Mouse (Mus musculus) MEL (cell line): ENCODE results near the gene Olfr1477. TPM values are rescaled to one million over a fixed set of nuclear protein-coding genes. Genes with fewer than 3 reads are reported as not detected.

ENCODE experiments used
- DNase-seq: peaks from one replicate; pipeline ENCODE4 v3.0.0; 2011; ENCODE audit warnings: low read depth, low spot score
- H3K27ac ChIP-seq: 2 replicates; pipeline ENCODE4 v1.5.1; 2012; ENCODE audit warnings: low read depth, mild to moderate bottlenecking, control low read depth, low read length, moderate library complexity; ENCODE audit not compliant: control insufficient read depth
- H3K27me3 ChIP-seq, 2 experiments: fragments of 150-350 bp in 1 of 2; sonication (generic) in 1 of 2; 2 replicates each; pipeline ENCODE4 v1.6.1; 2012; ENCODE audit warnings: low read length in 2 of 2, mild to moderate bottlenecking in 2 of 2, improper control_type of control experiment in 1 of 2, moderate library complexity in 1 of 2; ENCODE audit not compliant: insufficient read depth in 2 of 2, control insufficient read depth in 1 of 2
- H3K36me3 ChIP-seq, 2 experiments: 2 replicates each; pipeline ENCODE4 v1.6.1; 2012 to 2014; ENCODE audit warnings: low read length in 2 of 2, improper control_type of control experiment in 1 of 2, inconsistent platforms in 1 of 2, mild to moderate bottlenecking in 1 of 2; ENCODE audit not compliant: insufficient read depth in 2 of 2, control insufficient read depth in 1 of 2
- H3K4me1 ChIP-seq, 2 experiments: fragments of 150-350 bp in 1 of 2; sonication (generic) in 1 of 2; 2 replicates each; pipeline ENCODE4 v1.6.1; 2012; ENCODE audit warnings: low read length in 2 of 2, improper control_type of control experiment in 1 of 2, mild to moderate bottlenecking in 1 of 2; ENCODE audit not compliant: insufficient read depth in 2 of 2, control insufficient read depth in 1 of 2
- H3K4me3 ChIP-seq, 2 experiments: fragments of 150-350 bp in 1 of 2; sonication (generic) in 1 of 2; 2 replicates each; pipeline ENCODE4 v1.5.1; 2012; ENCODE audit warnings: low read depth in 2 of 2, low read length in 2 of 2, mild to moderate bottlenecking in 2 of 2, moderate library complexity in 2 of 2, control low read depth in 1 of 2, improper control_type of control experiment in 1 of 2; ENCODE audit not compliant: control insufficient read depth in 1 of 2, insufficient read depth in 1 of 2
- H3K79me2 ChIP-seq: 2 replicates; pipeline ENCODE4 v1.6.1; 2012; ENCODE audit warnings: mild to moderate bottlenecking, low read length, moderate library complexity; ENCODE audit not compliant: control insufficient read depth, poor library complexity, insufficient read depth
- H3K9ac ChIP-seq: 2 replicates; pipeline ENCODE4 v1.6.1; 2012; ENCODE audit warnings: low read depth, mild to moderate bottlenecking, control low read depth, low read length, moderate library complexity; ENCODE audit not compliant: control insufficient read depth, poor library complexity, severe bottlenecking
- H3K9me3 ChIP-seq: fragments of 150-350 bp; sonication (generic); replicated peaks from 2 replicates; pipeline ENCODE4 v1.6.1; 2012; ENCODE audit warnings: mild to moderate bottlenecking, low read length, improper control_type of control experiment, moderate library complexity; ENCODE audit not compliant: insufficient read depth
- E2F4 ChIP-seq: IDR thresholded peaks from 2 replicates; pipeline ENCODE4 v1.6.1; 2011; ENCODE audit warnings: low read depth, low read length, improper control_type of control experiment, borderline replicate concordance
- ELF1 ChIP-seq: IDR thresholded peaks from 2 replicates; pipeline ENCODE4 v1.6.1; 2014; ENCODE audit warnings: low read depth, mild to moderate bottlenecking, inconsistent platforms, low read length, improper control_type of control experiment, moderate library complexity
- EP300 ChIP-seq, 2 experiments: IDR thresholded peaks; 2 replicates each; pipeline ENCODE4 v1.6.1; 2011; ENCODE audit warnings: improper control_type of control experiment in 2 of 2, low read length in 2 of 2, low read depth in 1 of 2, mild to moderate bottlenecking in 1 of 2
- ETS1 ChIP-seq: IDR thresholded peaks from 2 replicates; pipeline ENCODE4 v1.6.1; 2012; ENCODE audit warnings: low read depth, mild to moderate bottlenecking, inconsistent platforms, low read length, improper control_type of control experiment, moderate library complexity
- GATA1 ChIP-seq: IDR thresholded peaks from 2 replicates; pipeline ENCODE4 v1.6.1; 2011; ENCODE audit warnings: low read depth, low read length, improper control_type of control experiment
- HCFC1 ChIP-seq: IDR thresholded peaks from 2 replicates; pipeline ENCODE4 v1.6.1; 2012; ENCODE audit warnings: low read depth, mild to moderate bottlenecking, inconsistent platforms, low read length, improper control_type of control experiment, moderate library complexity
- MAX ChIP-seq: IDR thresholded peaks from 2 replicates; pipeline ENCODE4 v1.6.1; 2011; ENCODE audit warnings: low read length, improper control_type of control experiment
- MEF2A ChIP-seq: IDR thresholded peaks from 2 replicates; pipeline ENCODE4 v1.6.1; 2014; ENCODE audit warnings: low read depth, mild to moderate bottlenecking, inconsistent platforms, low read length, improper control_type of control experiment; ENCODE audit not compliant: poor library complexity, insufficient replicate concordance, severe bottlenecking; ENCODE audit errors: extremely low read depth
- MYC ChIP-seq: IDR thresholded peaks from 2 replicates; pipeline ENCODE4 v1.6.1; 2011; ENCODE audit warnings: low read depth, mild to moderate bottlenecking, low read length, improper control_type of control experiment, moderate library complexity
- NELFE ChIP-seq: IDR thresholded peaks from 2 replicates; pipeline ENCODE4 v1.6.1; 2011; ENCODE audit warnings: low read depth, low read length, improper control_type of control experiment
- RAD21 ChIP-seq: IDR thresholded peaks from 2 replicates; pipeline ENCODE4 v1.6.1; 2011; ENCODE audit warnings: mild to moderate bottlenecking, low read depth, low read length, improper control_type of control experiment
- SIN3A ChIP-seq: IDR thresholded peaks from 2 replicates; pipeline ENCODE4 v1.6.1; 2012; ENCODE audit warnings: low read length, improper control_type of control experiment, inconsistent platforms
- SMC3 ChIP-seq: IDR thresholded peaks from 2 replicates; pipeline ENCODE4 v1.6.1; 2011; ENCODE audit warnings: low read depth, low read length, improper control_type of control experiment
- TBP ChIP-seq: IDR thresholded peaks from 2 replicates; pipeline ENCODE4 v1.8.0; 2011; ENCODE audit warnings: low read depth, low read length, improper control_type of control experiment
- UBTF ChIP-seq: IDR thresholded peaks from 2 replicates; pipeline ENCODE4 v1.6.1; 2012; ENCODE audit warnings: low read depth, mild to moderate bottlenecking, inconsistent platforms, low read length, improper control_type of control experiment, moderate library complexity, borderline replicate concordance; ENCODE audit not compliant: insufficient read depth
- ZC3H11A ChIP-seq: IDR thresholded peaks from 2 replicates; pipeline ENCODE4 v1.6.1; 2012; ENCODE audit warnings: low read depth, mild to moderate bottlenecking, inconsistent platforms, low read length, improper control_type of control experiment
- ZKSCAN1 ChIP-seq: IDR thresholded peaks from 2 replicates; pipeline ENCODE4 v1.6.1; 2012; ENCODE audit warnings: low read depth, mild to moderate bottlenecking, inconsistent platforms, low read length, improper control_type of control experiment, moderate library complexity
- ZNF384 ChIP-seq: IDR thresholded peaks from 2 replicates; pipeline ENCODE4 v1.6.1; 2012; ENCODE audit warnings: low read depth, mild to moderate bottlenecking, inconsistent platforms, low read length, improper control_type of control experiment
- polyA plus RNA-seq, 2 experiments: library from polyadenylated mRNA; stranded (reverse) in 1 of 2; unstranded in 1 of 2; fragments of >175 nt in 1 of 2; fragments of >200 nt in 1 of 2; gene quantifications; 2 replicates each; pipeline versions ENCODE4 v1.2.1 to v1.2.4; 2012; ENCODE audit warnings: low replicate concordance in 2 of 2, low read depth in 1 of 2; ENCODE audit not compliant: insufficient read length in 2 of 2, insufficient read depth in 1 of 2, missing spikeins in 1 of 2
- total RNA-seq: library from RNA; depleted of rRNA; stranded (reverse); fragments of 300-350 nt; gene quantifications from 2 replicates; pipeline ENCODE4 v1.2.3, GENCODE M21; 2012; rRNA removed

The Olfr1477 gene
- total and polyA plus RNA-seq, 3 experiments: not detected

DNA sequence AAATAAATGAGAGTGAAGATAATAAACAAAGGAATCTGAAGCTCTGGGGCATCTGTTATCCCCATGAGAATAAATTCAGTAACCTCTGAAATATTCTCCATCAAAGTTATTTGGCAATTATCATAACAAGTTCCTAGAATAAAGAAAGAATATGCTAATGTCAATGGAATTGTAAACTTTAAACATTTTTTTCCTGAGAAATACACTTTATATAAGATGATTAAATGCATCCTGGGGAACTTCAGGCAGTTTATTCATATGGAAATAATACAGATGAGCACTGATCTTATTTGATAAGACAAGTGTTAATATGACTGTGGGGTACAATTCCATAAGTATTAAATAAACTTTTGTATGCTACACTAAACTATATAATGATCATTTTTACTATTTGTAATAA, 20.2 kb upstream of the Olfr1477 start, which contains the start of gene Olfr1475:
TSS of gene Olfr1475 (minus strand) at position 101 of the 400 bp plus-strand sequence.
- Histone ChIP-seq H3K36me3 (no peaks in the 10 kb centered on the region), H3K9ac (no peak within 1 kb of the TSS), H3K4me1 (no peaks in the 10 kb centered on the region), H3K27ac (no peak within 1 kb of the TSS), H3K4me3 (no peak within 1 kb of the TSS), H3K79me2 (no peaks in the 10 kb centered on the region), H3K9me3 (no peaks in the 10 kb centered on the region), H3K27me3 (no peaks in the 10 kb centered on the region)
- no peak for DNase-seq
- no peak for TF ChIP-seq RAD21
- no peak for TF ChIP-seq ETS1
- TF ChIP-seq EP300 (IDR thresholded peaks at IDR 0.05; ENCODE audit: low read depth in 1 of 2, low read length in 2 of 2): no peak
- TF ChIP-seq GATA1: no peak
- TF ChIP-seq MAX: no peak
- TF ChIP-seq E2F4: no peak
- no peak for TF ChIP-seq SMC3
- no peak for TF ChIP-seq ZC3H11A
- TF ChIP-seq MEF2A: no peak
- no peak for TF ChIP-seq SIN3A
- TF ChIP-seq ELF1: no peak
- no peak for TF ChIP-seq NELFE
- no peak for TF ChIP-seq MYC
- no peak for TF ChIP-seq TBP

- Histone ChIP-seq H3K27me3 (no peaks in the 10 kb centered on the region), H3K79me2 (no peaks in the 10 kb centered on the region), H3K4me3 (no peak within 1 kb of the TSS), H3K9me3 (no peaks in the 10 kb centered on the region), H3K27ac (no peak within 1 kb of the TSS), H3K9ac (no peak within 1 kb of the TSS), H3K4me1 (no peaks in the 10 kb centered on the region)
- DNase-seq: no peak
- TF ChIP-seq ZKSCAN1: no peak
- no peak for TF ChIP-seq HCFC1
- TF ChIP-seq UBTF: no peak
- TF ChIP-seq ZNF384: no peak
- TF ChIP-seq ETS1: no peak
- TF ChIP-seq, all 39 proteins: peak for 0
- H3K36me3 ChIP-seq: no peaks in the 10 kb centered on the region
Measured at GRCm38 (mm10) chr19:13527613-13528012, 27.3 kb downstream of the Olfr1477 start, which contains the start of gene Olfr1480. Gene Olfr1480, plus strand, starts transcription at chr19:13527913.

Other genes starting within 250 kb of the Olfr1477 start
- gene Olfr1465, start 185.0 kb upstream of the Olfr1477 start, total RNA-seq: not detected in 2 replicates
- not detected for gene Olfr1465, start 185.0 kb upstream of the Olfr1477 start, polyA plus RNA-seq
- gene Olfr1466, start 161.7 kb upstream of the Olfr1477 start, total RNA-seq: not detected in 2 replicates
- not detected for gene Olfr1466, start 161.7 kb upstream of the Olfr1477 start, polyA plus RNA-seq
- gene Olfr1467, start 138.3 kb upstream of the Olfr1477 start, total RNA-seq: not detected in 2 replicates
- gene Olfr1467, start 138.3 kb upstream of the Olfr1477 start, polyA plus RNA-seq: not detected
- not detected in 2 replicates for gene Olfr1469, start 92.7 kb upstream of the Olfr1477 start, total RNA-seq
- gene Olfr1469, start 92.7 kb upstream of the Olfr1477 start, polyA plus RNA-seq: not detected
- gene Olfr1471, start 57.1 kb upstream of the Olfr1477 start, total RNA-seq: not detected in 2 replicates
- not detected for gene Olfr1471, start 57.1 kb upstream of the Olfr1477 start, polyA plus RNA-seq
- not detected in 2 replicates for gene Olfr1472, start 44.5 kb upstream of the Olfr1477 start, total RNA-seq
- gene Olfr1472, start 44.5 kb upstream of the Olfr1477 start, polyA plus RNA-seq: not detected
- not detected in 2 replicates for gene Olfr1474, start 31.0 kb upstream of the Olfr1477 start, total RNA-seq
- gene Olfr1474, start 31.0 kb upstream of the Olfr1477 start, polyA plus RNA-seq: not detected
- gene Olfr1475, start 20.4 kb upstream of the Olfr1477 start, total RNA-seq: not detected in 2 replicates
- not detected for gene Olfr1475, start 20.4 kb upstream of the Olfr1477 start, polyA plus RNA-seq
- not detected in 2 replicates for gene Olfr1480, start 27.4 kb downstream of the Olfr1477 start, total RNA-seq
- gene Olfr1480, start 27.4 kb downstream of the Olfr1477 start, polyA plus RNA-seq: not detected
- gene Olfr1484, start 83.0 kb downstream of the Olfr1477 start, total RNA-seq: not detected in 2 replicates
- gene Olfr1484, start 83.0 kb downstream of the Olfr1477 start, polyA plus RNA-seq: not detected
- gene Olfr1487, start 116.8 kb downstream of the Olfr1477 start, total RNA-seq: not detected in 2 replicates
- not detected for gene Olfr1487, start 116.8 kb downstream of the Olfr1477 start, polyA plus RNA-seq
- not detected in 2 replicates for gene Olfr1489, start 131.1 kb downstream of the Olfr1477 start, total RNA-seq
- not detected for gene Olfr1489, start 131.1 kb downstream of the Olfr1477 start, polyA plus RNA-seq
- gene Olfr1490, start 150.5 kb downstream of the Olfr1477 start, total RNA-seq: not detected in 2 replicates
- gene Olfr1490, start 150.5 kb downstream of the Olfr1477 start, polyA plus RNA-seq: not detected
- gene Olfr1491, start 196.7 kb downstream of the Olfr1477 start, total RNA-seq: not detected in 2 replicates
- gene Olfr1491, start 196.7 kb downstream of the Olfr1477 start, polyA plus RNA-seq: not detected
- gene Olfr1493-ps1, start 222.7 kb downstream of the Olfr1477 start, total RNA-seq: not detected in 2 replicates
- not detected for gene Olfr1493-ps1, start 222.7 kb downstream of the Olfr1477 start, polyA plus RNA-seq
- gene Olfr1494, start 239.2 kb downstream of the Olfr1477 start, total RNA-seq: not detected in 2 replicates
- gene Olfr1494, start 239.2 kb downstream of the Olfr1477 start, polyA plus RNA-seq: not detected